Mouse (Mus musculus) ES-Bruce4 (cell line): ENCODE measurements at regions not wholly inside any gene's neighbourhood (a gene's known extent, or its start where the extent isn't known, plus 50 kb on each side); places are given as distances from the start of the nearest gene placed in this dataset.

Experiments used
- CTCF ChIP-seq: IDR thresholded peaks from one replicate; pipeline ENCODE4 v1.8.1; 2011; ENCODE audit warnings: low read depth, low read length
- EP300 ChIP-seq: IDR thresholded peaks from 2 replicates; pipeline ENCODE4 v1.6.1; 2011; ENCODE audit warnings: low read depth, low read length; ENCODE audit not compliant: insufficient read depth

DNA sequence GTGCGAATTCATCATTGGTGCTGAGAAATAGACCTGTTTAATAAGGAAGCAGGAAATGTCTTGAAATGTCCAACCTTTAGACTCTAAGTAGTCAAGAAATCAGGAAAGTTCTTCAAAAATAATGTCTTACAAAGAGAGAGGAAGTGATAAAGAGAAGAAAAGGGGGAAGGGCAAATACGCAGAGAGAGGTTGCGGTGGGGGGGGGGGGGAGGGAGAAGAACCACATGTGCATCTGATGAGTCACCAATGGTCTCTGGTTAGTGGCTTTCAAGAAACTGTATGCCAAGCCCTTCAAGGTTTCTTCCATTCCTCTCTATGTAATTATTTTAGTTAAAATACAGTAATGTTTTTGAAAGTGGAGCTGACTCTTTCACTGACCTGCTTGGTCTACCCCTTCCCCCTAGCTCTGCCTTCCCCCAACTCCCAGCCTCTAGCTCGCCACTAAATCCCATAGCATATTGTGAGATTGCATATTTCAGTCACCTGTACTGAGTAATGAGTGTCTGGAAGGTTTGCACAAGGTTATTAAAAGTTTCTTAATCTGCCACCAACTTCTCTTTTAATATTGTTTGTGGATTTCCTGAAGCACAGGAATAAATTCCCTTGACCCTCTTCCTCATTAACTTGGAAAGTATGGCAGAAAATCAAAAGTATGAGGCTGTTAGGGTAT lies 70.8 kb upstream of the Tle4 start:
- no peak for TF ChIP-seq CTCF
- no peak for TF ChIP-seq EP300
